ENCODE assay signal across 8 mouse cellular contexts in the genomic region with DNA sequence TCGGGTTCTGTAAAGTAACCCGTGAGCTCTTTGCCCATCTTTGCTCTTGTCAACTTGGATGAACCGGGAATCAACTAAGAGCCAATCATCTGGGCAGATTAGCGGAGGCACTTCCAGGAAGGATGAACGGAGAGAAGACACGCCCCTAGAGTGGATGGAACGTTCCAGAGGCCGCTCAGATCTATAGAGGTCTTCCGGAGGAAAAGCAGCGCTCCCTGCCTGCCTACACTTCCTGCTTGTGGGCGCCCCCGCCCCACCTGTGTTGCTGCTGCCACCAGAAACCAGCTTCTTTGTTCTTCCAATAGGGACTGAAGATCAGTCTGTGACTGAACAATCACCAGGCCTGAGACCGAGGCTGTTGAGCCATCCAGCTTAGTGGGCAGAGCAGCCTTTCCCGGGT.
DNase-seq lines count a peak whose midpoint lies in the region; ATAC-seq lines count a peak whose summit lies in the region.

No protein-coding gene starts in this region.

- peak overlapping the region; percentile 18 for H3K4me2 ChIP-seq in forebrain, embryonic 15.5 days (replicated peaks)

- H3K9ac ChIP-seq in forebrain, embryonic 15.5 days (replicated peaks), result no peak overlapping the region

- no peaks in the 10 kb centered on the region for H3K4me1 ChIP-seq in forebrain, embryonic 15.5 days

- no peak overlapping the region for H3K4me3 ChIP-seq in forebrain, embryonic 15.5 days

- no peaks in the 10 kb centered on the region for H3K27me3 ChIP-seq in forebrain, embryonic 15.5 days

- no peak overlapping the region for H3K27ac ChIP-seq in forebrain, embryonic 15.5 days (replicated peaks)

- no peaks in the 10 kb centered on the region for H3K36me3 ChIP-seq in forebrain, embryonic 15.5 days

- 59% methylated on average over 14 of the region's 14 CpGs for WGBS in forebrain, embryonic 15.5 days

- no peak for ATAC-seq in forebrain, embryonic 15.5 days (replicated peaks)
- 0 out of 2 replicates have a peak, but pooled peaks have one; percentile 20 for ATAC-seq in megakaryocyte progenitor cell, adult 5-6 weeks (replicated peaks; ENCODE audit: poor library complexity)

- intact Hi-C loops in left cerebral cortex, postnatal 25 days (cut with DNase I), result no loop called here

- DNase-seq in spleen, adult 12 weeks (ENCODE audit: low spot score), result peak; percentile 7
- no peak for DNase-seq in spleen, postnatal 4 days (ENCODE audit: low spot score in 2 of 2)
- peak; percentile 37 to 58 for DNase-seq in thymus, postnatal 36 days
- no peak for DNase-seq in gastrocnemius, postnatal 4 days (ENCODE audit: low spot score in 2 of 2)
- no peak for DNase-seq in left cerebral cortex, postnatal 25 days (ENCODE audit: low spot score in 2 of 2)
- no peak for DNase-seq in cerebellum, postnatal 36 days

- no peaks in the 10 kb centered on the region for H3K9me3 ChIP-seq in forebrain, embryonic 15.5 days

Comparison
In these comparisons a context has a peak if more than half of its experiments do, and no peak if none do; other contexts are left out.
1. DNase-seq: peak in spleen, adult 12 weeks (single experiment) and thymus, postnatal 36 days (2 of 2); none in spleen, postnatal 4 days (0 of 2), gastrocnemius, postnatal 4 days (0 of 2), left cerebral cortex, postnatal 25 days (0 of 2) and cerebellum, postnatal 36 days (0 of 2).